20 mouse cellular contexts compared by ENCODE assay signal in genomic region chr15:96594316-96594715, GRCm38 (mm10). TPM values are rescaled to one million over a fixed set of nuclear protein-coding genes. Genes with fewer than 3 reads are reported as not detected.
A peak's percentile ranks its signal among the peaks of the same experiment; 100 is the strongest.
DNase-seq lines count a peak whose midpoint lies in the region; ATAC-seq lines count a peak whose summit lies in the region.
"Had no signal": no experiment of that assay in that cellular context is flagged by ENCODE, and none has a peak within 500 bp of the region (broad histone marks: within the 10 kb centered on the region; RNA-seq: fewer than 3 reads in every experiment).

No protein-coding gene starts in this region.

- H3K27me3 ChIP-seq in limb, embryonic 12.5 days, result no peaks in the 10 kb centered on the region
- H3K27me3 ChIP-seq in limb, embryonic 10.5 days (ENCODE audit: low read depth, poor library complexity, severe bottlenecking), result no peaks in the 10 kb centered on the region
- H3K27me3 ChIP-seq in limb, embryonic 13.5 days, result no peaks in the 10 kb centered on the region
- H3K27me3 ChIP-seq: embryonic facial prominence, embryonic 15.5 days; midbrain, embryonic 13.5 days had no signal

- WGBS in limb, embryonic 12.5 days, result 85% methylated on average over 7 of the region's 7 CpGs
- WGBS in limb, embryonic 10.5 days, result 94% methylated on average over 7 of the region's 7 CpGs
- 86% methylated on average over 7 of the region's 7 CpGs for WGBS in limb, embryonic 13.5 days

- H3K36me3 ChIP-seq in limb, embryonic 12.5 days, result peaks cover 60% of the 10 kb centered on the region
- H3K36me3 ChIP-seq in limb, embryonic 10.5 days, result peaks cover 92% of the 10 kb centered on the region
- peaks cover 41% of the 10 kb centered on the region for H3K36me3 ChIP-seq in limb, embryonic 13.5 days
- H3K36me3 ChIP-seq: embryonic facial prominence, embryonic 15.5 days had no signal

- no peak overlapping the region for H3K4me3 ChIP-seq in limb, embryonic 12.5 days (replicated peaks)
- H3K4me3 ChIP-seq in limb, embryonic 10.5 days, result no peak overlapping the region
- H3K4me3 ChIP-seq in limb, embryonic 13.5 days, result no peak overlapping the region
- H3K4me3 ChIP-seq: embryonic facial prominence, embryonic 15.5 days; midbrain, embryonic 13.5 days; myocyte had no signal

- peaks cover 31% of the 10 kb centered on the region for H3K4me1 ChIP-seq in limb, embryonic 12.5 days (replicated peaks)
- peaks cover 32% of the 10 kb centered on the region for H3K4me1 ChIP-seq in limb, embryonic 10.5 days
- H3K4me1 ChIP-seq in limb, embryonic 13.5 days, result peaks cover 32% of the 10 kb centered on the region

- H3K9me3 ChIP-seq in limb, embryonic 12.5 days, result no peaks in the 10 kb centered on the region
- no peaks in the 10 kb centered on the region for H3K9me3 ChIP-seq in limb, embryonic 10.5 days (replicated peaks)
- H3K9me3 ChIP-seq in limb, embryonic 13.5 days, result no peaks in the 10 kb centered on the region
- H3K9me3 ChIP-seq: embryonic facial prominence, embryonic 15.5 days; midbrain, embryonic 13.5 days had no signal

- H3K9ac ChIP-seq in limb, embryonic 12.5 days (replicated peaks), result no peak overlapping the region
- H3K9ac ChIP-seq in limb, embryonic 13.5 days, result 0 out of 2 replicates have a peak overlapping the region, but pooled peaks have one; percentile 9
- H3K9ac ChIP-seq: embryonic facial prominence, embryonic 15.5 days; midbrain, embryonic 13.5 days had no signal

- DNase-seq in limb, embryonic 10.5 days (ENCODE audit: low spot score), result no peak
- peak; percentile 13 for DNase-seq in thymus, postnatal 14 days
- DNase-seq in thymus, postnatal 10 days (ENCODE audit: low spot score in 2 of 2), result no peak
- no peak for DNase-seq in adrenal gland, postnatal 25 days
- no peak for DNase-seq in kidney, postnatal 25 days
- DNase-seq: adrenal gland, postnatal 10 days; cerebellum, adult 2 months; heart, postnatal 4 days; kidney, adult 8-10 months; kidney, postnatal 36 days; lung, postnatal 4 days; right cerebral cortex, adult 18-20 months; thymus, postnatal 36 days had no signal

- H3K27ac ChIP-seq in limb, embryonic 12.5 days, result 0 out of 2 replicates have a peak overlapping the region, but pooled peaks have one; percentile 24
- no peak overlapping the region for H3K27ac ChIP-seq in limb, embryonic 10.5 days
- H3K27ac ChIP-seq in limb, embryonic 13.5 days, result no peak overlapping the region; the same call in 1 of the 2 replicates

- H3K4me2 ChIP-seq in limb, embryonic 12.5 days, result no peak overlapping the region
- H3K4me2 ChIP-seq in limb, embryonic 13.5 days (replicated peaks), result no peak overlapping the region
- H3K4me2 ChIP-seq: embryonic facial prominence, embryonic 15.5 days; midbrain, embryonic 13.5 days had no signal

- ATAC-seq in limb, embryonic 12.5 days (ENCODE audit: insufficient number of reproducible peaks, insufficient read depth, low FRiP score, low TSS enrichment, low read depth), result no peak
- ATAC-seq in limb, embryonic 13.5 days (ENCODE audit: low FRiP score, low read depth), result no peak
- ATAC-seq: CD4-positive, CD25-positive, alpha-beta regulatory T cell, adult 4 months; inflammation-experienced regulatory T-cells, adult 6 months; midbrain, embryonic 13.5 days had no signal

RNA-seq across cellular contexts. Expression of gene Slc38a1, which starts 48.4 kb away (rescaled TPM):
- polyA plus RNA-seq in limb, embryonic 12.5 days (2016; fragmentation: Nextera tagmentation; extraction: Ambion mirVana), result 121 and 152 TPM in 2 replicates
- 141 and 149 TPM in 2 replicates for polyA plus RNA-seq in limb, embryonic 10.5 days (2016; fragmentation: Nextera tagmentation; extraction: Ambion mirVana)
- 94.5 and 95.9 TPM in 2 replicates for polyA plus RNA-seq in limb, embryonic 13.5 days (2015; fragmentation: Nextera tagmentation; extraction: Ambion mirVana)
- total RNA-seq in adrenal gland, postnatal 25 days (2021), result 28.1 and 29.7 TPM in 2 replicates
